Mouse (Mus musculus): Measurements from ENCODE around the gene Ap4e1.

The Ap4e1 gene

GRCm38 (mm10) chr2:127008469-127008998 lies at the start of gene Ap4e1:
Gene Ap4e1 (plus strand): TSS chr2:127008717.
- in situ Hi-C loops (cut with MboI, MseI): loop anchor here (25.0 kb wide), 1 partner anchor 171 kb away; no protein-coding TSS in a partner anchor

- in situ Hi-C loops (cut with MboI, MseI): no loop called here
These were observed 46.8 kb upstream of the Ap4e1 start for GRCm38 (mm10) chr2:126961696-126962095.

- in situ Hi-C loops (cut with MboI, MseI): loop anchor here (25.0 kb wide), 1 partner anchor 390 kb away; no protein-coding TSS in a partner anchor
These were observed 31.1 kb upstream of the Ap4e1 start for GRCm38 (mm10) chr2:126977428-126977827.

DNA sequence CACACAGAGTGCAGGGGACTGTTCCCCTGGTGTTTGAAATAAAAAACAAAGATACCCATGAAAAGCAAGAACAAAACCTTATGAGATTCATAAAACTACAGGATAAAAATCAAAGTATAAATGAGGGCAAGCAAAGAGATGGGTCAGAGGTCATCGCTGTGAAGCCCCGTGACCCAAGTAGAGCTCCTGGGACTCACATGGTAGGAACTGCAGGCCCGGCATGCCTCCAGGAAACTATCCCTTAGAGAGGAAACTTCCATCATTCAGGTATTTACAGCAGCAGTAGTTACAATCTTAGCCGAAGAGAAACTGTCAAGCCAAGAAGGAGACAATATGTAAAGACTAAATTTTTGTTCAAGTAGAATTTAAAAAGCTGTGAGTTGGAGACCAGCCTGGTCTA lies 25.3 kb upstream of the Ap4e1 start:
- in situ Hi-C loops (cut with MboI, MseI): loop anchor here (25.0 kb wide), 1 partner anchor 396 kb away; no protein-coding TSS in a partner anchor

DNA sequence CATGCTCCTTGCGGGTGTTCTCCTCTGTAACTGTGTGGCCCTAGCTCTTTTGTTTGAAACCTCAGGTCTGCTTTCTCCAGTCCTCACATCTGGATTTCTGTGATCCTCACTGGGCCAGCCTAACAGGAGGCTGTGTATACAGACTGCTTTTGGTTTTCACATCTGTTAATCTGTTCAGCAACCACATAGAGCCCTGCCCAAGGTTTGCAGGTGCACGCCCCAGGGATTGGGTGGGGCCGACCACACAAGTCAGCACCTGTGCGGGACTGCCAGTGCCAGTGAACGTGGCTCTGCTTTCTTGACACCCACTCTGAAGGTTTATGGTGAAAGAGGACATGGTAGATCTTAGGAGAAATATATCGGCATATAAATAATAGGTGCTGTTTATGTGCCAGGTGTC lies 18.6 kb upstream of the Ap4e1 start:
- in situ Hi-C loops (cut with MboI, MseI): loop anchor here (25.0 kb wide), 1 partner anchor 403 kb away; no protein-coding TSS in a partner anchor

- in situ Hi-C loops (cut with MboI, MseI): loop anchor here (25.0 kb wide), 1 partner anchor 405 kb away; no protein-coding TSS in a partner anchor
These were observed 15.8 kb upstream of the Ap4e1 start for GRCm38 (mm10) chr2:126992742-126993141.

GRCm38 (mm10) chr2:126994384-126995166 lies 13.9 kb upstream of the Ap4e1 start:
- in situ Hi-C loops (cut with MboI, MseI): loop anchor here (25.0 kb wide), 1 partner anchor 407 kb away; no protein-coding TSS in a partner anchor

DNA sequence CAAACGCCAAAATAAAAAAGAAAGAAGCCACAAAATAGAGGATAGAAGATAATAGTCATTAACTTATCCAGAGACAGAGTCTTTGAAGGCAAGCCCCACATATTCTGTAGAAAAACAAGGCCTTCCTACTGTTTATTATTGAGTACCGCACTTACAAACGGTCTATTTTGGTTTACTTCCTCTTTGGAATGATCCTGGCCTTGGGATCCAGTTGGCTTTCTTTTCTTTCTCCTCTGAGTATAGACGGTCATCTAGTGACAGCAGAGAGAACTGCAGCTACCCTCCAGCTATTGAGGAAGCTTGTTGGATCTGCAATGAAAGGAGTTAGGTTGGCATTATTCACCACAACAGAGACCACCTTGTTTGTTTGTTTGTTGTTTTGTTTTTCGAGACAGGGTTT lies 11.8 kb upstream of the Ap4e1 start:
- in situ Hi-C loops (cut with MboI, MseI): loop anchor here (25.0 kb wide), 1 partner anchor 409 kb away; no protein-coding TSS in a partner anchor

GRCm38 (mm10) chr2:126998219-126998618 lies 10.3 kb upstream of the Ap4e1 start:
- in situ Hi-C loops (cut with MboI, MseI): loop anchor here (25.0 kb wide), 1 partner anchor 411 kb away; no protein-coding TSS in a partner anchor

GRCm38 (mm10) chr2:127000406-127001324 lies 7.9 kb upstream of the Ap4e1 start:
- in situ Hi-C loops (cut with MboI, MseI): loop anchor here (25.0 kb wide), 1 partner anchor 163 kb away; no protein-coding TSS in a partner anchor

- in situ Hi-C loops (cut with MboI, MseI): loop anchor here (25.0 kb wide), 1 partner anchor 167 kb away; no protein-coding TSS in a partner anchor
These were observed 4.5 kb upstream of the Ap4e1 start for GRCm38 (mm10) chr2:127004046-127004445.

DNA sequence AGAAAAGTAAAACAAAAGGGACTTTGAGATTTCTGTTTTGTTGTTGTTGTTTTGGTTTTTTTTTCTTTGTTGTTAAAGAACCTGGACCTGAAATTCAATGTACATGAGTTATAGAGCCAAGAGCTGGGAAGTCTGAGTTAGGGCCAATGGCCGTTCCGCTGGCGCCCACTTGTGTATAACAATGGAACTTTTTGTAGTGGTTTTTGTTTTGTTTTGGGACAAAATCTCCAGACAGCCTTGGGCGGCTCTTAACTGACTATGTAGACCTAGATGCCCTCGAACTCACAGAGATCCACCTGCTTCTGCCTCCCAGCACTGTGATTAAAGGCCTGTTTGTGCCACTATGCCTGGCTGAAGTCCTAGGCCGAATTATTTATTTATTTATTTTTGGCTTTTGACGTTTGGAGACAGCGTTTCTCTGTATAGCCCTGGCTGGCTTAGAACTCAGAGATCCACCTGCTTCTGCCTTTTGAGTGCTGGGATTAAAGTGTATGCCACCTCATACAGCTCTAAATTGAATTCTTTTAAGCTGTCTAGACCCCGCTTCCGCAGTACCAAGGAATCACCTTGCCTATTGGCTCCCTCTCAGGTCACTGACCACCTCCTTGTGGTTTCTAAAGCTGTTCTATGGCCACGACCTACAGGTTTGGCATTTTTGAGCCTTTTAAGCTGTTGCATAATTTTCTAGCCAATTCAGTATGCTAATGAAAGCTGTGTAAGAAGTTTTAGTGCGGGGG lies 1.7 kb upstream of the Ap4e1 start:
- in situ Hi-C loops (cut with MboI, MseI): loop anchor here (25.0 kb wide), 1 partner anchor 170 kb away; no protein-coding TSS in a partner anchor

DNA sequence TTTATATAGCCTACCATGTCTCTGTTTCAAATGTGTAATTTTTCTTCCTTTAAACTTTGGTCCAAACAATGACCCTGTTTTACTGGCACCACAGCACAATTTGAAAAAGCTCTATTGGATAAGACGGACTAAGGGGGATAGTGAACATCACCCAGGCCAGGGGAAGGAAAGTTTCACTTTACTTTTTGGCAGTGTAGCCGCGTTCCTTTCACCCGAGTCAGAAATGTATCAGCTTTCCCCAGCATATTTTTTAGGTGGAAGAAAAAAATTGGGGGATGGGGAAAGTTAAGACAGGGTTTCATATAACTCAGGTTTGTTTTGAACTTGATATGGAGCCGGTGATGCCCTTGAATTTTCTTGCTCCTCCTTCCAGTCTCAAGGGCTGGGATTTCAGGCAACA lies 1.0 kb upstream of the Ap4e1 start:
- in situ Hi-C loops (cut with MboI, MseI): loop anchor here (25.0 kb wide), 1 partner anchor 170 kb away; no protein-coding TSS in a partner anchor

DNA sequence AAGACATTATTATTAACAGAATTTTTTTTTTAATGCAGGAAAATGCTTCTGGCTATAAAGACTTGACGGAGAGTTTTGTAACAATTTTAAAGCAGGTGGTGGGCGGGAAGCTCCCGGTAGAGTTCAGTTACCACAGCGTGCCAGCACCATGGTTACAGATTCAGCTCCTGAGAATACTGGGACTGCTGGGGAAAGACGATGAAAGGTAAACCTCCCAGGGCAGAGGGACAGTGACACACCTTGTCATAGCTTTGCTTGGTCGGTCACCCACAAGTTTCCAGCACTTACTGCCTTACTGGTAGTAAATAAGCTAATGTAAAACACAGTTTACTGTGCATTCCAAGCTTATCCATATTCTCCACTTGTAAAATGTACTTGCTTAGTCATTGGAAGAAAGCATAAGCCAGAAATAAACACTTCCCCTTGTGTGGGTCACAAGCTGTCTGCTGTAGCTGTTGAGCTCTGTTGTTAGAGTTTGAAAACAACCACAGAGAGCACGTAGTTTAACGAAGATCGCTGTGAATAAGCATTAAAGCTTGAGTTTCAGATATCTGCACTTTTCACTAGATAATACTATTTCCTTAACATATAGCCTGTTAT lies 26.6 kb downstream of the Ap4e1 start:
- in situ Hi-C loops (cut with MboI, MseI): no loop called here

DNA sequence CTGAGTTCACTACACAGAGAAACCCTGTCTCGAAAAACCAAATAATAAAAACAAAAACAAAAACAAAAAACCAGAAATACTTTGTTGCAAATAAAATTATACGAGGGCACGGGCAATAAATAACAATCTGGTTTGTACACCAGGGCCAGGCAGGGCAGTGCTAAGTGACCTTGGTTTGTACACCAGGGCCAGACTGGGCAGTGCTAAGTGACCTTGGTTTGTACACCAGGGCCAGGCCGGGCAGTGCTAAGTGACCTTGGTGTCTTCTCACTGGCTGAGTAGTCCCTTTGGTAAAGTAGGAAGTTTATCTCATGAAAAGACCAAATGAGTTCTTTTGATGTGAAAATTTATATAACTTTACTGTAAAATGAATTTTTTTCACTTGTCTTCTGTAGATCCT lies 28.8 kb downstream of the Ap4e1 start:
- in situ Hi-C loops (cut with MboI, MseI): no loop called here

- in situ Hi-C loops (cut with MboI, MseI): no loop called here
These were observed 53.0 kb downstream of the Ap4e1 start for GRCm38 (mm10) chr2:127061471-127061870.

DNA sequence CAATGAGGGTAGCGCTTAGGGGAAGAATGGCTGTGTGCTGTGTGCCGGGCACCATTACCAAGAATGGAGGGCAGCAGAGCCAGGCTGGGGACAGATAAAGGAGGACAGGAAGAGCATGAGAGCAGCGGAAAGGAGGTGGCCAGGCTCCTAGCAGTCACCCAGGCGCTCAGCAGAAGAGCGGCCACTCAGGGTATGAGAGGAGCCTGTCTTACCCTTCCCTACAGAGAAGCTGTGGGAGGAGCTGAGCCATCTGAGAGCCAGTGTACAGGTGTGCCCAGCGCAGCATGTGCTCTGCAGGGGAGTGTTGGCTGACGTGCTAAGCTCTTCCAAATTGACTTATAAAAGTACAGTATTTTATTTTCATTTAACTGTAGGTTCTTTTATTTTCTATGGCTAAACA lies 60.3 kb downstream of the Ap4e1 start:
- in situ Hi-C loops (cut with MboI, MseI): no loop called here

DNA sequence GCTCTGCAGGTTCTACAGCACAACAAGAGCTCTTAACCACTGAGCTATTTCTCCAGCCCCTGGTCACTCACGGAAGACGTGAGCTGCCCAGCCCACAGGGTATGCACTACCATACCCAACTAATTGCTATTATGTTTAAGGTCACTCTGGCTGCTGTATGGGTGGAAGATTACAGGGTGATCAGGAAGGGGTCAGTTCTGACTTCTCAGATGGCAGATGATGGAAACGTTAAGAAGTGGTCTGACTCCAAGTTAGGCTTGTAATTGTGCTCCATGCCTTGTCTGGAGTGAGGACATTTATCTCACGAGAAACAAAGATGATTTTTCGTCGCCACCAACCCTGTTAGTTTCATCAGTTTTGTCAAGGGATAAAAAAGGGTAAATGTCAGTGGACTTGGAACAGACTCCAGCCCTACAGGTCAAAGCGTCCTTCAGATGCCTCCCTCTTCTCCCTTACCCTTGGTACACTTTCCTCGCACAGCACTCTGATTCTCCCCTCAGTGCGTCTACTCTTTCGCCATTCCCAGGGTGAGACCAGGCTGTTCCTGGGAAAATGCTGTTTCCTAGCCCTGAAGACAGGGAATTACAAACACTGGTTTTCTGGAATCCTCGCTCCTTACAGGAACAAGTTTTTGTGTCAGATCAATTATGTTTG lies 61.4 kb downstream of the Ap4e1 start:
- in situ Hi-C loops (cut with MboI, MseI): no loop called here

- in situ Hi-C loops (cut with MboI, MseI): no loop called here
These were observed 61.9 kb downstream of the Ap4e1 start, which contains the start of gene Blvra for GRCm38 (mm10) chr2:127070435-127070841. Gene Blvra (plus strand): TSS chr2:127070665.

DNA sequence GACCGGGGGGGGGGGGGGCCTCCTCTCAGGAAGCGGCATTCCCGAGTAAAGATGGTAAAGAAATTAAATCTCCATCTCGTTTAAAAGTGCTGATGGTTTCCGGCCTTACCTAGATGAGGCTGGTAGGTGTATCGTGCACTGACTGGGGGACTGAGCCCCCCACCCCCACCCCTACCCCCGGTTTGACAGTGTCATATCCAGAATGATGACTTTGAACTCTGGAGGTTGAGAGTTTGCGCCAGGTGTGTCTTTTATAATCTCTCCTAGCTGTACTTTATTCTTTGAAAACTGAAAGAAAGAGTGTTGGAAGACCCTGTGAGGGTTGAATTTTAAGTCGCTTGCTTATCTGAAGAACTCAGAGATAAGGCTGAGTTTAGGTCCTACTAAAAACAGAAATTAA lies 62.4 kb downstream of the Ap4e1 start:
- in situ Hi-C loops (cut with MboI, MseI): no loop called here

All from regulatory T cell (primary cell).